8 mouse cellular contexts compared by ENCODE assay signal in genomic region chr3:89727028-89727427, GRCm38 (mm10). TPM values are rescaled to one million over a fixed set of nuclear protein-coding genes. Genes with fewer than 3 reads are reported as not detected.
DNase-seq lines count a peak whose midpoint lies in the region; ATAC-seq and TF ChIP-seq lines count a peak whose summit lies in the region.

No protein-coding gene starts in this region.

- H3K27me3 ChIP-seq in kidney, postnatal 0 days (ENCODE audit: insufficient read depth, low read length): no peaks in the 10 kb centered on the region
- H3K27me3 ChIP-seq in neural tube, embryonic 14.5 days (ENCODE audit: control insufficient read depth, insufficient read depth, low read length): no peaks in the 10 kb centered on the region

- H3K27ac ChIP-seq in kidney, postnatal 0 days: no peak overlapping the region
- H3K27ac ChIP-seq in neural tube, embryonic 14.5 days (ENCODE audit: low read depth, low read length): no peak overlapping the region

- no peaks in the 10 kb centered on the region for H3K9me3 ChIP-seq in kidney, postnatal 0 days (replicated peaks; ENCODE audit: low read length)
- H3K9me3 ChIP-seq in neural tube, embryonic 14.5 days (ENCODE audit: control insufficient read depth, low read length): no peaks in the 10 kb centered on the region

- TF ChIP-seq CTCF in kidney, postnatal 0 days (IDR thresholded peaks at IDR 0.05; ENCODE audit: low read depth): peak; percentile 70

- ATAC-seq in kidney, postnatal 0 days (replicated peaks; ENCODE audit: low FRiP score, low read depth): no peak; the same call in 1 of the 2 replicates
- ATAC-seq in neural tube, embryonic 14.5 days (ENCODE audit: low read depth): 0 out of 2 replicates have a peak, but pooled peaks have one; percentile 22

- peak; percentile 32 for DNase-seq in cerebellum, adult 9-11 months
- DNase-seq in cerebellum, adult 11-12 months: no peak
- peak; percentile 24 to 37 for DNase-seq in urinary bladder, adult 18-20 months (ENCODE audit: low spot score in 2 of 2)
- no peak for DNase-seq in urinary bladder, adult 2 months (ENCODE audit: low spot score)
- peak; percentile 60 for DNase-seq in embryo, embryonic 11 days
- peak; percentile 77 for DNase-seq in kidney, postnatal 0 days (ENCODE audit: low spot score)
- DNase-seq in right cerebral cortex, adult 2 months (ENCODE audit: low spot score in 2 of 2): no peak

- WGBS in kidney, postnatal 0 days: 18% methylated on average over 4 of the region's 4 CpGs
- 18% methylated on average over 4 of the region's 4 CpGs for WGBS in neural tube, embryonic 14.5 days

- no peak overlapping the region for H3K4me3 ChIP-seq in kidney, postnatal 0 days (replicated peaks; ENCODE audit: low read depth, low read length)
- no peak overlapping the region for H3K4me3 ChIP-seq in neural tube, embryonic 14.5 days (ENCODE audit: low read depth, low read length)

- no peak overlapping the region for H3K4me2 ChIP-seq in kidney, postnatal 0 days (ENCODE audit: low read length)
- no peak overlapping the region for H3K4me2 ChIP-seq in neural tube, embryonic 14.5 days (ENCODE audit: low read depth, low read length)

- H3K36me3 ChIP-seq in kidney, postnatal 0 days (ENCODE audit: insufficient read depth, low read length): no peaks in the 10 kb centered on the region
- no peaks in the 10 kb centered on the region for H3K36me3 ChIP-seq in neural tube, embryonic 14.5 days (ENCODE audit: control insufficient read depth, insufficient read depth, low read length)

- peaks cover 8% of the 10 kb centered on the region for H3K4me1 ChIP-seq in kidney, postnatal 0 days (replicated peaks; ENCODE audit: insufficient read depth, low read length)
- peaks cover 11% of the 10 kb centered on the region; the same call in 1 of the 2 replicates for H3K4me1 ChIP-seq in neural tube, embryonic 14.5 days (ENCODE audit: control insufficient read depth, insufficient read depth, low read length)

- no peak overlapping the region for H3K9ac ChIP-seq in kidney, postnatal 0 days (ENCODE audit: low read depth, low read length)
- no peak overlapping the region for H3K9ac ChIP-seq in neural tube, embryonic 14.5 days (replicated peaks; ENCODE audit: low read depth, low read length)

RNA-seq across cellular contexts. Expression of gene Adar, which starts 12.2 kb away (rescaled TPM):
- polyA plus RNA-seq in urinary bladder, adult 2 months (2012; rRNA removed): 27.4 and 28.8 TPM in 2 replicates
- 9.6 and 10.5 TPM in 2 replicates for polyA plus RNA-seq in kidney, postnatal 0 days (2015; fragmentation: Nextera tagmentation; extraction: Ambion mirVana)
- 32.0 and 32.7 TPM in 2 replicates for polyA plus RNA-seq in neural tube, embryonic 14.5 days (2014; fragmentation: Nextera tagmentation; extraction: Ambion mirVana)

RNA-seq across cellular contexts. Expression of gene Chrnb2, which starts 37.4 kb away (rescaled TPM):
- 1.1 and 1.3 TPM in 2 replicates for polyA plus RNA-seq in urinary bladder, adult 2 months (2012; rRNA removed)
- polyA plus RNA-seq in kidney, postnatal 0 days (2015; fragmentation: Nextera tagmentation; extraction: Ambion mirVana): 0.36 and 0.47 TPM in 2 replicates
- polyA plus RNA-seq in neural tube, embryonic 14.5 days (2014; fragmentation: Nextera tagmentation; extraction: Ambion mirVana): 24.5 and 29.9 TPM in 2 replicates

RNA-seq across cellular contexts. Expression of gene Ube2q1, which starts 46.4 kb away (rescaled TPM):
- 25.7 and 38.1 TPM in 2 replicates for polyA plus RNA-seq in urinary bladder, adult 2 months (2012; rRNA removed)
- 11.3 and 13.2 TPM in 2 replicates for polyA plus RNA-seq in kidney, postnatal 0 days (2015; fragmentation: Nextera tagmentation; extraction: Ambion mirVana)
- polyA plus RNA-seq in neural tube, embryonic 14.5 days (2014; fragmentation: Nextera tagmentation; extraction: Ambion mirVana): 19.6 and 22.2 TPM in 2 replicates

Comparison
In these comparisons a context has a peak if more than half of its experiments do, and no peak if none do; other contexts are left out.
1. DNase-seq: peak in cerebellum, adult 9-11 months (single experiment), urinary bladder, adult 18-20 months (2 of 2), embryo, embryonic 11 days (single experiment) and kidney, postnatal 0 days (single experiment); none in cerebellum, adult 11-12 months (single experiment), urinary bladder, adult 2 months (single experiment) and right cerebral cortex, adult 2 months (0 of 2).
2. RNA of gene Chrnb2, which starts 37.4 kb away (polyA plus RNA-seq): 24.5 to 29.9 TPM in neural tube, embryonic 14.5 days; 1.1 to 1.3 TPM in urinary bladder, adult 2 months and 0.36 to 0.47 TPM in kidney, postnatal 0 days; every median in the first group is over 10 times any median in the second.